11 mouse cellular contexts compared by ENCODE assay signal in the genomic region with DNA sequence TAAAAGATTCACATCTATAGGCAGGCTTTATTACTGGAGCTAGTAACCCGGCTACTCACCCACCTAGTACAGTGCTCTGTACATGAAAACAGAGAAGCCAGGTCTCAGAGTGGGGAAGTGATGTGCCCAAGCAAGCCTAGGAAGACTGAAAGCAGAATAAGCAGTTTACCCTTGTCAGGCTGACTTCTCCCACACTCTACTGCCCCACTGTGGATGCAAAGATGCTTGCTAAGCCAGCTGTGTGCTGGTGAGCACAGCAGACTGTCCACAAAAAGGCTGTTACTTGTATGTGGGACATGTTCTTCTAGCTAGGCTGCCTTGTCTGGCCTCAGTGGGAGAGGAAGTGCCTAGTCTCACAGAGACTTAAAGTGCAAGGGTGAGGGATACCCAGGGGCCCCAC. TPM values are rescaled to one million over a fixed set of nuclear protein-coding genes. Genes with fewer than 3 reads are reported as not detected.
A peak's percentile ranks its signal among the peaks of the same experiment; 100 is the strongest.
DNase-seq lines count a peak whose midpoint lies in the region; ATAC-seq lines count a peak whose summit lies in the region.
"Had no signal": no experiment of that assay in that cellular context is flagged by ENCODE, and none has a peak within 500 bp of the region (broad histone marks: within the 10 kb centered on the region; RNA-seq: fewer than 3 reads in every experiment).

No protein-coding gene starts in this region.

- no peaks in the 10 kb centered on the region for H3K9me3 ChIP-seq in limb, embryonic 10.5 days (replicated peaks)
- H3K9me3 ChIP-seq in intestine, embryonic 15.5 days: no peaks in the 10 kb centered on the region
- H3K9me3 ChIP-seq: embryonic facial prominence, embryonic 12.5 days had no signal

- H3K4me1 ChIP-seq in limb, embryonic 10.5 days: no peaks in the 10 kb centered on the region
- no peaks in the 10 kb centered on the region for H3K4me1 ChIP-seq in intestine, embryonic 15.5 days (replicated peaks)
- H3K4me1 ChIP-seq: embryonic facial prominence, embryonic 12.5 days had no signal

- H3K27ac ChIP-seq in limb, embryonic 10.5 days: no peak overlapping the region
- no peak overlapping the region for H3K27ac ChIP-seq in intestine, embryonic 15.5 days
- H3K27ac ChIP-seq: embryonic facial prominence, embryonic 12.5 days had no signal

- H3K4me3 ChIP-seq in limb, embryonic 10.5 days: no peak overlapping the region
- no peak overlapping the region for H3K4me3 ChIP-seq in intestine, embryonic 15.5 days (replicated peaks)
- H3K4me3 ChIP-seq: embryonic facial prominence, embryonic 12.5 days had no signal

- peak; percentile 6 for DNase-seq in kidney, postnatal 10 days
- DNase-seq in kidney, adult 8-10 months: no peak
- peak; percentile 18 for DNase-seq in A20 (ENCODE audit: low read depth, low spot score)
- peak; percentile 6 for DNase-seq in R1 (ENCODE audit: low read depth, low spot score)
- DNase-seq in limb, embryonic 10.5 days (ENCODE audit: low spot score): peak; percentile 27
- DNase-seq in ovary, adult 18-20 months (ENCODE audit: low spot score): no peak
- DNase-seq in heart, postnatal 25 days (ENCODE audit: low spot score): no peak
- DNase-seq: heart, adult 11 months had no signal

- WGBS in limb, embryonic 10.5 days: 69% methylated on average over 1 of the region's 1 CpGs
- 61% methylated on average over 1 of the region's 1 CpGs for WGBS in intestine, embryonic 15.5 days

- ATAC-seq in intestine, embryonic 15.5 days: no peak

- H3K9ac ChIP-seq in intestine, embryonic 15.5 days: no peak overlapping the region
- H3K9ac ChIP-seq: embryonic facial prominence, embryonic 12.5 days had no signal

- no peak overlapping the region for H3K4me2 ChIP-seq in intestine, embryonic 15.5 days (replicated peaks)
- H3K4me2 ChIP-seq: embryonic facial prominence, embryonic 12.5 days had no signal

- H3K36me3 ChIP-seq in limb, embryonic 10.5 days: no peaks in the 10 kb centered on the region
- no peaks in the 10 kb centered on the region for H3K36me3 ChIP-seq in intestine, embryonic 15.5 days
- H3K36me3 ChIP-seq: embryonic facial prominence, embryonic 12.5 days had no signal

- intact Hi-C loops in heart, postnatal 25 days (cut with DNase I): loop anchor here (10.0 kb wide), 1 partner anchor 904 kb away; no protein-coding TSS in a partner anchor

- H3K27me3 ChIP-seq in limb, embryonic 10.5 days (ENCODE audit: low read depth, poor library complexity, severe bottlenecking): peaks cover 15% of the 10 kb centered on the region; the same call in 1 of the 2 replicates
- H3K27me3 ChIP-seq in intestine, embryonic 15.5 days (replicated peaks): no peaks in the 10 kb centered on the region
- H3K27me3 ChIP-seq: embryonic facial prominence, embryonic 12.5 days had no signal

RNA-seq across cellular contexts. Expression of gene Lhfpl1, which starts 40.3 kb away (rescaled TPM):
- 1.3 and 1.7 TPM in 2 replicates for polyA plus RNA-seq in limb, embryonic 10.5 days (2016; fragmentation: Nextera tagmentation; extraction: Ambion mirVana)
- not detected for total RNA-seq in heart, postnatal 25 days (2021)
- 0.49 and 0.62 TPM in 2 replicates for polyA plus RNA-seq in intestine, embryonic 15.5 days (2015; fragmentation: Nextera tagmentation; extraction: Ambion mirVana)
- polyA plus RNA-seq: testis, adult 2 months had no signal

Comparison
In these comparisons a context has a peak if more than half of its experiments do, and no peak if none do; other contexts are left out.
1. DNase-seq: peak in kidney, postnatal 10 days (single experiment), A20 (single experiment), R1 (single experiment) and limb, embryonic 10.5 days (single experiment); none in kidney, adult 8-10 months (0 of 2), ovary, adult 18-20 months (single experiment) and heart, postnatal 25 days (single experiment).